Mouse (Mus musculus) left cerebral cortex, postnatal 14 days (tissue): ENCODE data around the gene Creb5. TPM values are rescaled to one million over a fixed set of nuclear protein-coding genes. Genes with fewer than 3 reads are reported as not detected.

Source experiments
- DNase-seq, 2 experiments: peaks; one replicate each; pipeline ENCODE4 v3.0.0; 2021 to 2022; ENCODE audit warnings: low spot score in 2 of 2, mixed read lengths in 1 of 2
- intact Hi-C: fragments of 180-260 bp; cut with DNase I; formaldehyde crosslinking; loops from one replicate; pipeline ENCODE4 v1.15.1; 2025
- total RNA-seq, 2 experiments: library from RNA; stranded (reverse); gene quantifications; 2 replicates each; pipeline ENCODE4 v1.2.3; 2021

The Creb5 gene
- total RNA-seq, 2 experiments from 2014 or later = 3.8 to 4.0 TPM

DNA sequence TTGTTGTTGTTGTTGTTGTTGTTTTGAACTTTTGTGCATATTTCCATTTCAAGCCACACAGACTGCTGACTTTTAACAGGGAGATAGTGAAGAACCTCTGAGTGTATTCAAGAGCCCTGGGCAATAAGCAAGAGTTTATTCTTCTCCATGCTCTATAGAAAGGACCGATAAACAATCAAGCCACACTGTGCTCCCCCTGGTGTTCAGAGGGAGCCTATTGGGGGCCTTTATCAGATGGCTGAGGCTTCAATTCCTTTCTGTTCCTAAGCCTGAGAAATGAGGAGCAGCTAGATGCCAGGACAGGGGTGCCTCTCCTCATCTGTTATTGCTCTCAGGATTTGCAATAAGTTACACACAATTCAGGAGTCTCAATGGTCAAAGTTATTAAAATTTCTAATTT is 227.8 kb downstream of the Creb5 start:
- intact Hi-C loops = no loop called here
- DNase-seq = no peak

DNA sequence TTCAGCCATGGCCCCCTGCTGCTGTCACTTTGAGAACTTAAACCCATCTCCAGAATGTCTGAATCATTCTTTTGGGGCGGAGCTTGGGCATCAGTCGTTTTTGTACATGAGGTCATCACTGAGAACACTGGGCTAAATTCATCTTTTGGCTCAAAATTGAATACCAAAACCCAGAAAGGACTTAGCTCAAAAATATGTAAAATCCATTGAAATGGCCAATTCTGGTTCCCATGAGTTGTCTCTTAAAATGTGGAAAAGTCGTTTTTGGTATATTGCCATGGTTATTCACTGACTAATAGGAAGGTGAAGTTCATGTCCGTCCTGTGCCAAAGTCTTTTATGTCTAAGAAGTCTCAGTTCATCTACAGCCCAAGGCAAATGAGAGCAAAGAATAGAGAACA is 228.5 kb downstream of the Creb5 start:
- intact Hi-C loops = no loop called here
- no peak for DNase-seq

DNA sequence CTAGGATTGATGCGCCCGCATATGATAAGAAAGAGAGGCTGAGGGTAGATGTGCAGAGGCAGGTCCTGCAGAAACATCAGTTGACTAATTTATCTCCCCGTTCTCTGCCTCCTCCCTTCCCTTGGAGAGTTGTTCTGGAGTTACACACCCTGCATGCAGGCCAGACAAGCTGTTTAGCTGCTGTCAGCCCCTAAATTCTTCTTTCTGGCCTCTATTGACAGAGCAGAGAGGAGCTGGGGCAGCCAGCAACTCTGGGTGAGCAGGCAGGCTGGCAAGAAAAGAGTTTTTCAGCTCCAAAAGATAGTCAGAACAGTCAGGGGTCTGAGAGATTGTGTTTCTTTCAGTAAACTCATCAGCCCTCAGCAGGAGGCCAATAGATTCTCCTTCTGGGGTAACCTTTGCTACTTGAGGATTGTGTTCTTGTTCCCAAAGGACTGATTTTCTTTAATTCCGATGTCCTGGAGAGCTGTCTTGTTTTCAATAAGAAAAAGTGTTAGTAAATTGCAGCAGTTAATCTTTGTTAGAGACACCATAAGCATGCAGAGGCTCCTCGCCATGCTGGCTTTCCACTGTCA is 230.4 kb downstream of the Creb5 start:
- DNase-seq = no peak

DNA sequence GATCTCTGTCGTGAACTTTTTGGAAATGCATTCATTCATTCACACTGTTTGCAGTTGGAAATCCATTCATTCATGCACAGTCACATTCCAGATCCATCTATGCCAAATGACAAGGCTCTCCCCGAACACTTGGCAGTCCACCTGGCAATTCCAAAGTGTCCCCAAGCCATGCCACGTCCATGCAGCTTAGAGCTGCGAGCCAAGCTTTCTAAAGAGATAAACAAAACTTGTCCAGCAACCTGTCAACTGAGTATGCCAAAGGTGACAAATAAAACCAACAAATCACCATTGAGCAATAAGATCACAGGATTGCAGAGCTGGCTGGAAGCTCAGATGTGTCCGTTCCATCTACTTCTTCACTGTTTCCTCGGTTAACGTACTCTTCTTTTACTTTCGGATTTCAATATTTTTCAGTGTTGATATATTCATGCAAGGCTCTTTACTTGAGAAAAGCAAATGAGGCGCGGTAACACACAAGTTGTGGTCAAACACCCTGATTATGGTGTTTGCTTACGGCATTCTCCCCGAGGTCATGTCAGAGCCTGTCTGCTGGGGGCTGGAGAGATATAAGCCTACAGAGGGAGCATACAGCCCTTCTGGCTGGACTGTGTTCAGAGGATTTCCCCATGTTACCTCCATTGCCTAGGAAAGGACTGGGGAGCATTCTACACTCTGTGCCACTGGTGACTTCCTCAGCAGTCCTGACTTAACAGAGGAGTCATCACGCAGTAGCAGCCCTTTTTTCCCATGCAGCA is 236.8 kb downstream of the Creb5 start:
- DNase-seq = no peak
- intact Hi-C loops = no loop called here

More for the DNA sequence above, 230.4 kb downstream of the Creb5 start:
- intact Hi-C loops = no loop called here

GRCm38 (mm10) chr6:53526460-53526859 is 239.4 kb downstream of the Creb5 start:
- intact Hi-C loops = no loop called here
- DNase-seq = no peak

- intact Hi-C loops = no loop called here
- peak in 1 of 2 experiments; percentile 3 for DNase-seq
Measured at GRCm38 (mm10) chr6:53530742-53531141, 243.7 kb downstream of the Creb5 start.

DNA sequence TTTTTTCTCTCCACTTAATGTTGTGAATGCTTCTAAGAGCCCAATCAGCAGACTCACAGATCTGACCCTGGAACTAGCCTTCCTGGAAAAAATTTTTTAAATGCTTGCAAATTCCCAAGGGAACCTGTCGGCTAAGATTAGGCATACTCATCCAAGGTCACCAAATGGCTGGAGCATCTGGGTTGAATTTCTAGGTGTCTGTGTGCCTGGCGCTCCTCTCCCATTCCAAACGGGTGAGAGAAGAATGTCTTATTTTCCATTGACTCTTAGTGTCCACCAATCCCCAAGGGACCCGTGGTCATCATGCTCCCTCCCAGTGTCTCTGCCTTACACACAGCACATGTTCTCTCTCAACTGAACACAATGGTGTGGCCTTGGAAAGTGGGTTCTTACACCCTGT is 244.4 kb downstream of the Creb5 start:
- intact Hi-C loops = no loop called here
- no peak for DNase-seq

- intact Hi-C loops = no loop called here
- no peak for DNase-seq
Measured at GRCm38 (mm10) chr6:53537530-53537929, 250.5 kb downstream of the Creb5 start.

GRCm38 (mm10) chr6:53541798-53542197 is 254.7 kb downstream of the Creb5 start:
- intact Hi-C loops = no loop called here

GRCm38 (mm10) chr6:53545483-53545900 is 258.4 kb downstream of the Creb5 start:
- intact Hi-C loops = no loop called here
- DNase-seq = no peak

More at GRCm38 (mm10) chr6:53541798-53542197, 254.7 kb downstream of the Creb5 start:
- DNase-seq = no peak

DNA sequence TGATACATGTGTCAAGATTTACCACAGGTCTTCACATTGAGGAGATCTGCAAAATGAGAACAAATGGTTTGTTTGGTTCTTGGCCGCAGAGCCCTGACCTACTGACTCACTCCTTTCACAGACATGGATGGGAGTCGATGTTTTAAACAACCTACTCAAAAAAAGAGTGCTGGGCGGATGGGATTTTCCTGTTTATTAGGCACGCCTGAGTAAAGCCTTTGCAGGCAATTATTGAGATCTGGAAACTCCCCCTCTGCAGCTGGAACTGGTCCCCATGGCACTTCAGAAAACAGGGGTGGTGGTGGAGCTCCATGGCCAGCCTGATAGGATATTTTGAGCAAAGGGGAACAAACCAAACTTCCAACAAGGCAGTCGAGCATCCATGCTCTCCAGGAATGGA is 258.9 kb downstream of the Creb5 start:
- DNase-seq = no peak
- intact Hi-C loops = no loop called here

- DNase-seq = no peak
- intact Hi-C loops = no loop called here
Measured at GRCm38 (mm10) chr6:53548236-53548635, 261.2 kb downstream of the Creb5 start.

DNA sequence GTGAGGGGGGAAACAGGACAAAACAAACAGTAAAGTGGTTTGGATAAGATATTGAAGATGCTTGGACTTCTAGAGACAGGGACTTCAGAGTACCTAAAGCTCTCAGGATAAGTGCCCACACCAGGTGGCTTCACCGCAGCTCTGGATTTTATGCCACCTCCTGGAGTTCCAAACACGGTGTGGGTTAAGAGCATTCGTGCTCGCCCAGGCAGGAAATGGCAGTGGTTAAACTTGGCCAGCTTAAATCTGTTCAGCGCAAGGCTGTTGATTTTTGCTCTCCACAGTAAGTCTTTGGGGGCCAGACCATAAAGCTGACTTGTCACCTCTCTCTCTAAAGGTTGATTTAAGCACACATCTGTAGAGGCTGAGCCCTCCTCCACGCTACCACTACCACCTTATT is 262.3 kb downstream of the Creb5 start:
- intact Hi-C loops = no loop called here
- no peak for DNase-seq

GRCm38 (mm10) chr6:53556050-53556449 is 269.0 kb downstream of the Creb5 start:
- no peak for DNase-seq
- intact Hi-C loops = no loop called here

- DNase-seq = no peak
- intact Hi-C loops = no loop called here
Measured at GRCm38 (mm10) chr6:53560928-53561327, 273.9 kb downstream of the Creb5 start.

GRCm38 (mm10) chr6:53562586-53562985 is 275.5 kb downstream of the Creb5 start:
- intact Hi-C loops = no loop called here
- DNase-seq = no peak

- intact Hi-C loops = no loop called here
- no peak for DNase-seq
Measured at GRCm38 (mm10) chr6:53563546-53564185, 276.6 kb downstream of the Creb5 start.

GRCm38 (mm10) chr6:53569436-53569835 is 282.4 kb downstream of the Creb5 start:
- DNase-seq = no peak
- intact Hi-C loops = no loop called here

- intact Hi-C loops = no loop called here
- DNase-seq = no peak
Measured at GRCm38 (mm10) chr6:53570906-53571305, 283.8 kb downstream of the Creb5 start.

GRCm38 (mm10) chr6:53571571-53572122 is 284.6 kb downstream of the Creb5 start:
- DNase-seq = no peak
- intact Hi-C loops = no loop called here
